Mouse (Mus musculus) telencephalon, adult 2 months (tissue): ENCODE results near the gene Gpx3.
"Not testable (repeated sequence)": the region's sequence is repeated elsewhere in the genome, so short reads cannot be mapped to it uniquely, and the experiment has no call there.

Experiments used
- DNase-seq: peaks from one replicate; pipeline ENCODE4 v3.0.0-alpha.2; 2011; ENCODE audit warnings: low read depth, low spot score

The Gpx3 gene

GRCm38 (mm10) chr11:54939501-54939900 lies 37.2 kb downstream of the Gpx3 start:
- DNase-seq, result no peak

- no peak for DNase-seq
These were observed 37.8 kb downstream of the Gpx3 start for GRCm38 (mm10) chr11:54940056-54940455.

- no peak for DNase-seq
These were observed 42.4 kb downstream of the Gpx3 start for GRCm38 (mm10) chr11:54944702-54945101.

- no peak for DNase-seq
These were observed 47.5 kb downstream of the Gpx3 start for GRCm38 (mm10) chr11:54949717-54950116.

GRCm38 (mm10) chr11:54950684-54951083 lies 48.4 kb downstream of the Gpx3 start:
- no peak for DNase-seq

- DNase-seq, result no peak
These were observed 50.4 kb downstream of the Gpx3 start for GRCm38 (mm10) chr11:54952651-54953050.

GRCm38 (mm10) chr11:54953993-54954446 lies 51.8 kb downstream of the Gpx3 start:
- peak; percentile 39 for DNase-seq

GRCm38 (mm10) chr11:54954716-54955115 lies 52.5 kb downstream of the Gpx3 start:
- no peak for DNase-seq

GRCm38 (mm10) chr11:54955400-54955734 lies 53.1 kb downstream of the Gpx3 start:
- DNase-seq, result not testable (repeated sequence)

GRCm38 (mm10) chr11:54955735-54956480 lies 53.7 kb downstream of the Gpx3 start:
- DNase-seq, result peak; percentile 94

- no peak for DNase-seq
These were observed 54.7 kb downstream of the Gpx3 start for GRCm38 (mm10) chr11:54956912-54957311.

- not testable (repeated sequence) for DNase-seq
These were observed 55.5 kb downstream of the Gpx3 start for GRCm38 (mm10) chr11:54957708-54958107.

- DNase-seq, result no peak
These were observed 56.4 kb downstream of the Gpx3 start for GRCm38 (mm10) chr11:54958571-54959073.
